Mouse (Mus musculus): ENCODE data around the gene Clec2h. TPM values are rescaled to one million over a fixed set of nuclear protein-coding genes. Genes with fewer than 3 reads are reported as not detected.
"Not testable (repeated sequence)": the region's sequence is repeated elsewhere in the genome, so short reads cannot be mapped to it uniquely, and the experiment has no call there.

Clec2h gene
- polyA plus RNA-seq, 1 experiment = not detected

- Histone ChIP-seq H3K27me3 (ENCODE audit: control insufficient read depth, insufficient read depth, insufficient read length) (no peaks in the 10 kb centered on the region), H3K79me2 (ENCODE audit: control insufficient read depth, insufficient read depth) (no peaks in the 10 kb centered on the region), H3K4me3 (no peak overlapping the region), H3ac (ENCODE audit: control insufficient read depth, insufficient read length) (no peak overlapping the region), H3K4me2 (ENCODE audit: low read depth) (no peak overlapping the region), H3K36me3 (ENCODE audit: control insufficient read depth, insufficient read depth) (no peaks in the 10 kb centered on the region)
- TF ChIP-seq REST (IDR thresholded peaks at IDR 0.05; ENCODE audit: insufficient read depth, insufficient read length) (no peak), E2F4 (IDR thresholded peaks at IDR 0.05; ENCODE audit: insufficient read depth) (no peak), USF1 (IDR thresholded peaks at IDR 0.05; ENCODE audit: low read depth) (no peak)
Observed at GRCm38 (mm10) chr6:128640673-128641072, 21.5 kb upstream of the Clec2h start.

- Histone ChIP-seq H3K36me3 (ENCODE audit: control insufficient read depth, insufficient read depth) (no peaks in the 10 kb centered on the region), H3ac (ENCODE audit: control insufficient read depth, insufficient read length) (no peak overlapping the region), H3K4me2 (ENCODE audit: low read depth) (no peak overlapping the region)
Observed at GRCm38 (mm10) chr6:128641116-128641716, 21.0 kb upstream of the Clec2h start.

GRCm38 (mm10) chr6:128643999-128644398 lies 18.2 kb upstream of the Clec2h start:
- TF ChIP-seq MYOG (IDR thresholded peaks at IDR 0.05; ENCODE audit: control insufficient read depth in 1 of 3, insufficient read depth in 1 of 3, insufficient read length in 2 of 3, low read depth in 2 of 3) (no peak), TCF3 (IDR thresholded peaks at IDR 0.05; ENCODE audit: insufficient read length, low read depth) (no peak), CEBPB (IDR thresholded peaks at IDR 0.05; ENCODE audit: insufficient read depth, poor library complexity, severe bottlenecking) (no peak), E2F4 (IDR thresholded peaks at IDR 0.05; ENCODE audit: insufficient read depth) (no peak), POLR2A (IDR thresholded peaks at IDR 0.05; ENCODE audit: insufficient read length, low read depth) (no peak), MAX (IDR thresholded peaks at IDR 0.05; ENCODE audit: low read depth) (no peak), REST (IDR thresholded peaks at IDR 0.05; ENCODE audit: insufficient read depth, insufficient read length) (no peak), USF1 (IDR thresholded peaks at IDR 0.05; ENCODE audit: low read depth) (no peak), SRF (IDR thresholded peaks at IDR 0.05; ENCODE audit: control insufficient read depth, insufficient read length, low read depth) (no peak), MYOD1 (IDR thresholded peaks at IDR 0.05; ENCODE audit: control insufficient read depth in 1 of 3, insufficient read length in 2 of 3, low read depth in 2 of 3) (no peak), POLR2AphosphoS2 (IDR thresholded peaks at IDR 0.05; ENCODE audit: insufficient read length, low read depth) (no peak), TCF12 (IDR thresholded peaks at IDR 0.05; ENCODE audit: insufficient read depth, poor library complexity, severe bottlenecking) (no peak)

More at GRCm38 (mm10) chr6:128641116-128641716, 21.0 kb upstream of the Clec2h start:
- TF ChIP-seq MYOD1 (IDR thresholded peaks at IDR 0.05; ENCODE audit: control insufficient read depth in 1 of 3, insufficient read length in 2 of 3, low read depth in 2 of 3) (no peak), POLR2A (IDR thresholded peaks at IDR 0.05; ENCODE audit: insufficient read length, low read depth) (no peak), CEBPB (IDR thresholded peaks at IDR 0.05; ENCODE audit: insufficient read depth, poor library complexity, severe bottlenecking) (no peak), MAX (IDR thresholded peaks at IDR 0.05; ENCODE audit: low read depth) (no peak), USF1 (IDR thresholded peaks at IDR 0.05; ENCODE audit: low read depth) (no peak), MYOG (IDR thresholded peaks at IDR 0.05; ENCODE audit: control insufficient read depth in 1 of 3, insufficient read depth in 1 of 3, insufficient read length in 2 of 3, low read depth in 2 of 3) (no peak), REST (IDR thresholded peaks at IDR 0.05; ENCODE audit: insufficient read depth, insufficient read length) (no peak), E2F4 (IDR thresholded peaks at IDR 0.05; ENCODE audit: insufficient read depth) (no peak), TCF3 (IDR thresholded peaks at IDR 0.05; ENCODE audit: insufficient read length, low read depth) (no peak)
- Histone ChIP-seq H3K4me3 (no peak overlapping the region), H3K79me2 (ENCODE audit: control insufficient read depth, insufficient read depth) (no peaks in the 10 kb centered on the region), H3K27me3 (ENCODE audit: control insufficient read depth, insufficient read depth, insufficient read length) (no peaks in the 10 kb centered on the region)

GRCm38 (mm10) chr6:128644694-128645093 lies 17.5 kb upstream of the Clec2h start:
- H3K36me3 ChIP-seq (ENCODE audit: control insufficient read depth, insufficient read depth); H3K27me3 ChIP-seq (ENCODE audit: control insufficient read depth, insufficient read depth, insufficient read length); H3K4me2 ChIP-seq (ENCODE audit: low read depth); H3ac ChIP-seq (ENCODE audit: control insufficient read depth, insufficient read length); H3K79me2 ChIP-seq (ENCODE audit: control insufficient read depth, insufficient read depth); H3K4me3 ChIP-seq: not testable (repeated sequence)

More at GRCm38 (mm10) chr6:128643999-128644398, 18.2 kb upstream of the Clec2h start:
- Histone ChIP-seq H3K27me3 (ENCODE audit: control insufficient read depth, insufficient read depth, insufficient read length) (no peaks in the 10 kb centered on the region), H3ac (ENCODE audit: control insufficient read depth, insufficient read length) (no peak overlapping the region), H3K4me3 (no peak overlapping the region), H3K79me2 (ENCODE audit: control insufficient read depth, insufficient read depth) (no peaks in the 10 kb centered on the region), H3K36me3 (ENCODE audit: control insufficient read depth, insufficient read depth) (no peaks in the 10 kb centered on the region), H3K4me2 (ENCODE audit: low read depth) (no peak overlapping the region)

GRCm38 (mm10) chr6:128645708-128646107 lies 16.5 kb upstream of the Clec2h start:
- H3K27me3 ChIP-seq (ENCODE audit: control insufficient read depth, insufficient read depth, insufficient read length); H3K36me3 ChIP-seq (ENCODE audit: control insufficient read depth, insufficient read depth); H3ac ChIP-seq (ENCODE audit: control insufficient read depth, insufficient read length); H3K4me3 ChIP-seq; H3K4me2 ChIP-seq (ENCODE audit: low read depth); H3K79me2 ChIP-seq (ENCODE audit: control insufficient read depth, insufficient read depth): not testable (repeated sequence)

- Histone ChIP-seq H3K4me2 (ENCODE audit: low read depth) (no peak overlapping the region), H3K27me3 (ENCODE audit: control insufficient read depth, insufficient read depth, insufficient read length) (no peaks in the 10 kb centered on the region), H3ac (ENCODE audit: control insufficient read depth, insufficient read length) (no peak overlapping the region), H3K36me3 (ENCODE audit: control insufficient read depth, insufficient read depth) (no peaks in the 10 kb centered on the region), H3K79me2 (ENCODE audit: control insufficient read depth, insufficient read depth) (no peaks in the 10 kb centered on the region), H3K4me3 (no peak overlapping the region)
- TF ChIP-seq CEBPB (IDR thresholded peaks at IDR 0.05; ENCODE audit: insufficient read depth, poor library complexity, severe bottlenecking) = no peak
- TF ChIP-seq TCF3 (IDR thresholded peaks at IDR 0.05; ENCODE audit: insufficient read length, low read depth) = no peak
- TF ChIP-seq POLR2AphosphoS2 (IDR thresholded peaks at IDR 0.05; ENCODE audit: insufficient read length, low read depth) = no peak
- TF ChIP-seq USF1 (IDR thresholded peaks at IDR 0.05; ENCODE audit: low read depth) = no peak
- no peak for TF ChIP-seq MYOD1 (IDR thresholded peaks at IDR 0.05; ENCODE audit: control insufficient read depth in 1 of 3, insufficient read length in 2 of 3, low read depth in 2 of 3)
- no peak for TF ChIP-seq E2F4 (IDR thresholded peaks at IDR 0.05; ENCODE audit: insufficient read depth)
- no peak for TF ChIP-seq MAX (IDR thresholded peaks at IDR 0.05; ENCODE audit: low read depth)
- no peak for TF ChIP-seq POLR2A (IDR thresholded peaks at IDR 0.05; ENCODE audit: insufficient read length, low read depth)
- no peak for TF ChIP-seq SRF (IDR thresholded peaks at IDR 0.05; ENCODE audit: control insufficient read depth, insufficient read length, low read depth)
- TF ChIP-seq MYOG (IDR thresholded peaks at IDR 0.05; ENCODE audit: control insufficient read depth in 1 of 3, insufficient read depth in 1 of 3, insufficient read length in 2 of 3, low read depth in 2 of 3) = no peak
- TF ChIP-seq REST (IDR thresholded peaks at IDR 0.05; ENCODE audit: insufficient read depth, insufficient read length) = no peak
Observed at GRCm38 (mm10) chr6:128649681-128650080, 12.5 kb upstream of the Clec2h start.

All from myocyte (in vitro differentiated cells).